Mouse (Mus musculus) testis, adult 2 months (tissue): ENCODE data around the gene Phactr1.

Experiments
- CTCF ChIP-seq: fragments of 200-500 bp; IDR thresholded peaks from 2 replicates; pipeline ENCODE4 v1.5.1; 2012; ENCODE audit warnings: low read depth, mild to moderate bottlenecking, inconsistent platforms, low read length, moderate library complexity; ENCODE audit not compliant: control insufficient read depth, insufficient read depth, insufficient replicate concordance
- POLR2A ChIP-seq: fragments of 200-500 bp; IDR thresholded peaks from 2 replicates; pipeline ENCODE4 v1.6.1; 2012; ENCODE audit warnings: low read depth, mild to moderate bottlenecking, inconsistent platforms, low read length, moderate library complexity; ENCODE audit not compliant: control insufficient read depth

GRCm38 (mm10) chr13:43181104-43181503 lies 500.7 kb downstream of the Phactr1 start:
- TF ChIP-seq CTCF: no peak
- no peak for TF ChIP-seq POLR2A
